Mouse (Mus musculus): ENCODE data around the gene Gja5. TPM values are rescaled to one million over a fixed set of nuclear protein-coding genes. Genes with fewer than 3 reads are reported as not detected.

The Gja5 gene
- polyA plus RNA-seq, 1 experiment from 2014 or later = 2.2 TPM

- Histone ChIP-seq H3K4me2 (no peak overlapping the region), H3K9me3 (replicated peaks) (no peaks in the 10 kb centered on the region), H3K4me1 (replicated peaks) (no peaks in the 10 kb centered on the region), H3K4me3 (replicated peaks) (no peak overlapping the region), H3K9ac (no peak overlapping the region), H3K36me3 (replicated peaks) (peaks cover 39% of the 10 kb centered on the region), H3K27ac (replicated peaks) (no peak overlapping the region), H3K27me3 (no peaks in the 10 kb centered on the region)
- ATAC-seq (ENCODE audit: insufficient read depth) = no peak
- WGBS (ENCODE audit: insufficient replicate concordance) = 71% methylated on average over 6 of the region's 6 CpGs
Observed at GRCm38 (mm10) chr3:96881557-96881956, 22.9 kb upstream of the Gja5 start.

GRCm38 (mm10) chr3:96882061-96882849 lies 22.2 kb upstream of the Gja5 start:
- no peak overlapping the region for H3K4me3 ChIP-seq (replicated peaks)
- H3K36me3 ChIP-seq (replicated peaks) = peaks cover 45% of the 10 kb centered on the region
- no peak overlapping the region for H3K27ac ChIP-seq (replicated peaks)
- WGBS (ENCODE audit: insufficient replicate concordance) = 80% methylated on average over 14 of the region's 14 CpGs
- ATAC-seq (ENCODE audit: insufficient read depth) = no peak
- no peak overlapping the region for H3K9ac ChIP-seq
- H3K27me3 ChIP-seq = no peaks in the 10 kb centered on the region
- no peak overlapping the region for H3K4me2 ChIP-seq
- H3K9me3 ChIP-seq (replicated peaks) = no peaks in the 10 kb centered on the region
- H3K4me1 ChIP-seq (replicated peaks) = no peaks in the 10 kb centered on the region

GRCm38 (mm10) chr3:96883690-96884089 lies 20.8 kb upstream of the Gja5 start:
- H3K4me2 ChIP-seq = no peak overlapping the region
- H3K9me3 ChIP-seq (replicated peaks) = no peaks in the 10 kb centered on the region
- H3K9ac ChIP-seq = no peak overlapping the region; the same call in 1 of the 2 replicates
- H3K36me3 ChIP-seq (replicated peaks) = peaks cover 51% of the 10 kb centered on the region
- no peak overlapping the region for H3K27ac ChIP-seq (replicated peaks)
- ATAC-seq (ENCODE audit: insufficient read depth) = no peak
- no peaks in the 10 kb centered on the region for H3K27me3 ChIP-seq
- H3K4me3 ChIP-seq (replicated peaks) = no peak overlapping the region
- WGBS (ENCODE audit: insufficient replicate concordance) = 85% methylated on average over 7 of the region's 7 CpGs
- no peaks in the 10 kb centered on the region for H3K4me1 ChIP-seq (replicated peaks)

GRCm38 (mm10) chr3:96902336-96902999 lies 2.0 kb upstream of the Gja5 start:
- peaks cover 6% of the 10 kb centered on the region; the same call in 1 of the 2 replicates for H3K27me3 ChIP-seq
- no peak overlapping the region for H3K4me2 ChIP-seq
- peaks cover 28% of the 10 kb centered on the region for H3K4me1 ChIP-seq (replicated peaks)
- no peak overlapping the region for H3K9ac ChIP-seq
- no peak for ATAC-seq (ENCODE audit: insufficient read depth)
- 57% methylated on average over 4 of the region's 4 CpGs for WGBS (ENCODE audit: insufficient replicate concordance)
- no peak overlapping the region for H3K27ac ChIP-seq (replicated peaks)
- no peaks in the 10 kb centered on the region for H3K9me3 ChIP-seq (replicated peaks)
- H3K36me3 ChIP-seq (replicated peaks) = peaks cover 2% of the 10 kb centered on the region; the same call in 1 of the 2 replicates
- H3K4me3 ChIP-seq (replicated peaks) = no peak overlapping the region

GRCm38 (mm10) chr3:96904851-96905541 lies 503 bp downstream of the Gja5 start, which contains the start of gene Gpr89:
Gene Gpr89 (minus strand): TSS chr3:96905346.
- Histone ChIP-seq H3K4me1 (replicated peaks) (peaks cover 28% of the 10 kb centered on the region), H3K4me3 (replicated peaks) (peak within 1 kb of the TSS; percentile 75), H3K27me3 (peaks cover 11% of the 10 kb centered on the region; the same call in 1 of the 2 replicates), H3K27ac (replicated peaks) (peak within 1 kb of the TSS; percentile 43), H3K9me3 (replicated peaks) (no peaks in the 10 kb centered on the region), H3K9ac (peak within 1 kb of the TSS; percentile 87), H3K4me2 (peak within 1 kb of the TSS; percentile 93), H3K36me3 (replicated peaks) (no peaks in the 10 kb centered on the region)
- peak; percentile 96 for ATAC-seq (ENCODE audit: insufficient read depth)
- under 1% methylated on average over 40 of the region's 40 CpGs for WGBS (ENCODE audit: insufficient replicate concordance)

- H3K9ac ChIP-seq = peak overlapping the region; percentile 87
- WGBS (ENCODE audit: insufficient replicate concordance) = 35% methylated on average over 9 of the region's 9 CpGs
- peak overlapping the region; percentile 75 for H3K4me3 ChIP-seq (replicated peaks)
- H3K27me3 ChIP-seq = peaks cover 14% of the 10 kb centered on the region; the same call in 1 of the 2 replicates
- H3K36me3 ChIP-seq (replicated peaks) = no peaks in the 10 kb centered on the region
- ATAC-seq (ENCODE audit: insufficient read depth) = no peak
- peaks cover 28% of the 10 kb centered on the region for H3K4me1 ChIP-seq (replicated peaks)
- H3K4me2 ChIP-seq = peak overlapping the region; percentile 93
- no peak overlapping the region for H3K27ac ChIP-seq (replicated peaks)
- H3K9me3 ChIP-seq (replicated peaks) = no peaks in the 10 kb centered on the region
Observed at GRCm38 (mm10) chr3:96905592-96905991, 1.1 kb downstream of the Gja5 start.

GRCm38 (mm10) chr3:96920991-96921390 lies 16.5 kb downstream of the Gja5 start:
- Histone ChIP-seq H3K4me1 (replicated peaks) (no peaks in the 10 kb centered on the region), H3K36me3 (replicated peaks) (no peaks in the 10 kb centered on the region), H3K4me2 (no peak overlapping the region), H3K27me3 (no peaks in the 10 kb centered on the region), H3K9me3 (replicated peaks) (no peaks in the 10 kb centered on the region), H3K4me3 (replicated peaks) (no peak overlapping the region), H3K9ac (no peak overlapping the region), H3K27ac (replicated peaks) (no peak overlapping the region)
- 55% methylated on average over 7 of the region's 7 CpGs for WGBS (ENCODE audit: insufficient replicate concordance)
- ATAC-seq (ENCODE audit: insufficient read depth) = no peak

- Histone ChIP-seq H3K4me1 (replicated peaks) (no peaks in the 10 kb centered on the region), H3K4me2 (no peak overlapping the region), H3K4me3 (replicated peaks) (no peak overlapping the region), H3K9me3 (replicated peaks) (no peaks in the 10 kb centered on the region), H3K27ac (replicated peaks) (no peak overlapping the region), H3K36me3 (replicated peaks) (no peaks in the 10 kb centered on the region), H3K27me3 (no peaks in the 10 kb centered on the region), H3K9ac (no peak overlapping the region)
- ATAC-seq (ENCODE audit: insufficient read depth) = no peak
- WGBS (ENCODE audit: insufficient replicate concordance) = 70% methylated on average over 4 of the region's 4 CpGs
Observed at GRCm38 (mm10) chr3:96924631-96925030, 20.1 kb downstream of the Gja5 start.

GRCm38 (mm10) chr3:96925920-96926319 lies 21.4 kb downstream of the Gja5 start, which contains the start of gene Gja8:
Gene Gja8 (minus strand): TSS chr3:96926020.
- Histone ChIP-seq H3K4me1 (replicated peaks) (no peaks in the 10 kb centered on the region), H3K4me3 (replicated peaks) (no peak within 1 kb of the TSS), H3K4me2 (no peak within 1 kb of the TSS), H3K27me3 (no peaks in the 10 kb centered on the region), H3K9ac (no peak within 1 kb of the TSS), H3K9me3 (replicated peaks) (no peaks in the 10 kb centered on the region), H3K27ac (replicated peaks) (no peak within 1 kb of the TSS), H3K36me3 (replicated peaks) (no peaks in the 10 kb centered on the region)
- WGBS (ENCODE audit: insufficient replicate concordance) = 43% methylated on average over 6 of the region's 6 CpGs
- ATAC-seq (ENCODE audit: insufficient read depth) = no peak

- H3K9ac ChIP-seq = no peak overlapping the region
- H3K9me3 ChIP-seq (replicated peaks) = no peaks in the 10 kb centered on the region
- no peaks in the 10 kb centered on the region for H3K36me3 ChIP-seq (replicated peaks)
- 0 out of 2 replicates have a peak, but pooled peaks cover 3% of the 10 kb centered on the region for H3K27me3 ChIP-seq
- ATAC-seq (ENCODE audit: insufficient read depth) = no peak
- H3K27ac ChIP-seq (replicated peaks) = no peak overlapping the region
- H3K4me3 ChIP-seq (replicated peaks) = no peak overlapping the region
- no peaks in the 10 kb centered on the region for H3K4me1 ChIP-seq (replicated peaks)
- WGBS (ENCODE audit: insufficient replicate concordance) = 47% methylated on average over 5 of the region's 5 CpGs
- H3K4me2 ChIP-seq = no peak overlapping the region
Observed at GRCm38 (mm10) chr3:96931261-96931681, 26.8 kb downstream of the Gja5 start.

- H3K9me3 ChIP-seq (replicated peaks) = no peaks in the 10 kb centered on the region
- no peak for ATAC-seq (ENCODE audit: insufficient read depth)
- WGBS (ENCODE audit: insufficient replicate concordance) = 7% methylated on average over 6 of the region's 6 CpGs
- no peaks in the 10 kb centered on the region for H3K36me3 ChIP-seq (replicated peaks)
- H3K4me1 ChIP-seq (replicated peaks) = no peaks in the 10 kb centered on the region
- no peak overlapping the region for H3K4me3 ChIP-seq (replicated peaks)
- H3K27ac ChIP-seq (replicated peaks) = no peak overlapping the region
- peaks cover 14% of the 10 kb centered on the region for H3K27me3 ChIP-seq
- no peak overlapping the region for H3K9ac ChIP-seq
- no peak overlapping the region for H3K4me2 ChIP-seq
Observed at GRCm38 (mm10) chr3:96936241-96936640, 31.7 kb downstream of the Gja5 start.
